Mouse (Mus musculus) brain, embryonic 14.5 days (tissue): ENCODE data around the gene Rundc3a. TPM values are rescaled to one million over a fixed set of nuclear protein-coding genes. Genes with fewer than 3 reads are reported as not detected.
A peak's percentile ranks its signal among the peaks of the same experiment; 100 is the strongest.

ENCODE experiments used
- DNase-seq: peaks from one replicate; pipeline ENCODE4 v3.0.0-alpha.2; 2011; ENCODE audit warnings: low read depth
- CTCF ChIP-seq: fragments of 200-500 bp; IDR thresholded peaks from 2 replicates; pipeline ENCODE4 v1.5.1; 2012; ENCODE audit warnings: inconsistent platforms, mild to moderate bottlenecking, moderate library complexity, borderline replicate concordance; ENCODE audit not compliant: insufficient read depth, insufficient read length; ENCODE audit errors: extremely low read depth
- POLR2A ChIP-seq: fragments of 200-500 bp; IDR thresholded peaks from 2 replicates; pipeline ENCODE4 v1.6.1; 2012; ENCODE audit warnings: mild to moderate bottlenecking, inconsistent platforms, borderline replicate concordance; ENCODE audit not compliant: poor library complexity, insufficient read depth, insufficient read length, severe bottlenecking; ENCODE audit errors: extremely low read depth
- polyA plus RNA-seq: library from polyadenylated mRNA; depleted of rRNA; stranded (reverse); fragments of >200 nt; gene quantifications from 2 replicates; pipeline ENCODE4 v1.2.3, GENCODE M21; 2012

Gene Rundc3a
- polyA plus RNA-seq, 1 experiment, result 292 TPM

- TF ChIP-seq POLR2A (no peak), CTCF (no peak)
- DNase-seq, result no peak
Observed at GRCm38 (mm10) chr11:102392441-102393237, 564 bp upstream of the Rundc3a start.

- no peak for TF ChIP-seq CTCF
- no peak for TF ChIP-seq POLR2A
Observed at GRCm38 (mm10) chr11:102393719-102394420, 667 bp downstream of the Rundc3a start.

GRCm38 (mm10) chr11:102394421-102395124, 1.4 kb downstream of the Rundc3a start:
- no peak for TF ChIP-seq CTCF
- TF ChIP-seq POLR2A, result no peak

More at GRCm38 (mm10) chr11:102393719-102394420, 667 bp downstream of the Rundc3a start:
- peak; percentile 87 for DNase-seq

GRCm38 (mm10) chr11:102395250-102395649, 2.0 kb downstream of the Rundc3a start:
- DNase-seq, result peak; percentile 79
- TF ChIP-seq CTCF (no peak), POLR2A (no peak)

More at GRCm38 (mm10) chr11:102394421-102395124, 1.4 kb downstream of the Rundc3a start:
- DNase-seq, result no peak

- no peak for DNase-seq
- TF ChIP-seq POLR2A, result no peak
- TF ChIP-seq CTCF, result no peak
Observed at GRCm38 (mm10) chr11:102396263-102396662, 3.1 kb downstream of the Rundc3a start.

GRCm38 (mm10) chr11:102396671-102397141, 3.5 kb downstream of the Rundc3a start:
- no peak for DNase-seq

DNA sequence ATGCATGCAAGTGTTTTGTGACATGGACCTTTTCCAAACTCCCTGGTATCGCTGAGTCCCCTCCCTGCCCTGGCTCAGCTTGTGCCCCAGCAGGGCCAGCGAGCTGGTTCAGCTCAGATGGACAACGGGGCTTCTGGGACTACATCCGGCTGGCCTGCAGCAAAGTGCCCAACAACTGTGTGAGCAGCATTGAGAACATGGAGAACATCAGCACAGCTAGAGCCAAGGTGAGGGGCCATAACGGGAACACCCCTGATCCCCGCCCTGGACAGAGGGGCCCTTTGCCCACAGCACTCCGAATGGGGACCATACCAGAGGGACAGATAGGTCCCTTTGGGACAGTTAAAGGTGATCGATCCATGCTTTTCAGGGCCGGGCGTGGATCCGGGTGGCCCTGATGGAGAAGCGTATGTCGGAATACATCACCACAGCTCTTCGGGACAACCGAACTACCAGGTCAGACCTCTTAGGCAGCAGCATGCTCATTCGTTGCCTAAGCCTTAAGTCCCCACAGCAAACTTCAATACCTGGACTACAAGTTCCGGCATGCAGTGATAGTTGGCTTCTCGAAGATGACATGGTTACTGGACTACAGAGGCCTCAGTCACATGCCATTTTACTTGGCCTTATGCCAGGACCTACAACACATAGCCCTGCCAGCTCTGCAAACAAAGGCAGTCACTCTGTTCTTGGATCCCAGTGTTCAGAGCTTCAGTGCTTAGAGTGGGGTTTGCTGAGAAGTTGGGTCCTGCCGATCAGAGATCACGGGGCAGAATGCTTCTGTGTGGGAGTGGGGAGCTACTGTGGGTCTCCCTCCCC, 5.0 kb downstream of the Rundc3a start:
- TF ChIP-seq CTCF (no peak), POLR2A (no peak)
- DNase-seq, result peak; percentile 76

More at GRCm38 (mm10) chr11:102396671-102397141, 3.5 kb downstream of the Rundc3a start:
- no peak for TF ChIP-seq POLR2A
- TF ChIP-seq CTCF, result no peak

- TF ChIP-seq CTCF, result no peak
- TF ChIP-seq POLR2A, result no peak
- no peak for DNase-seq
Observed at GRCm38 (mm10) chr11:102399107-102399506, 5.9 kb downstream of the Rundc3a start.

DNA sequence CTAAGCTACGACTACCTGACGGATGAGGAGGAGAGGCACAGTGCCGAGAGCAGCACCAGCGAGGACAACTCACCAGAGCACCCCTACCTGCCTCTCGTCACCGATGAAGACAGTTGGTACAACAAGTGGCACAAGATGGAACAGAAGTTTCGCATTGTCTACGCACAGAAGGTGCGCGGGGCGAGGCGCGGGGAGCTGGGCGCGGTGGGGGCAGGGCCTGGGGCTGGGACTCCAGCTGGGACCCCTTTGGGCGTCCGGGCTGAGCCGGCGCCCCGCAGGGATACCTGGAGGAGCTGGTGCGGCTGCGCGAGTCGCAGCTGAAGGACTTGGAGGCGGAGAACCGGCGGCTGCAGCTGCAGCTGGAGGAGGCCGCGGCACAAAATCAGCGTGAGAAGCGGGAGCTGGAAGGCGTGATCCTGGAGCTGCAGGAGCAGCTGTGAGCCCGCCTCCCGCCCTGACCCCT, 6.4 kb downstream of the Rundc3a start:
- TF ChIP-seq CTCF (no peak), POLR2A (no peak)
- peak; percentile 56 for DNase-seq

DNA sequence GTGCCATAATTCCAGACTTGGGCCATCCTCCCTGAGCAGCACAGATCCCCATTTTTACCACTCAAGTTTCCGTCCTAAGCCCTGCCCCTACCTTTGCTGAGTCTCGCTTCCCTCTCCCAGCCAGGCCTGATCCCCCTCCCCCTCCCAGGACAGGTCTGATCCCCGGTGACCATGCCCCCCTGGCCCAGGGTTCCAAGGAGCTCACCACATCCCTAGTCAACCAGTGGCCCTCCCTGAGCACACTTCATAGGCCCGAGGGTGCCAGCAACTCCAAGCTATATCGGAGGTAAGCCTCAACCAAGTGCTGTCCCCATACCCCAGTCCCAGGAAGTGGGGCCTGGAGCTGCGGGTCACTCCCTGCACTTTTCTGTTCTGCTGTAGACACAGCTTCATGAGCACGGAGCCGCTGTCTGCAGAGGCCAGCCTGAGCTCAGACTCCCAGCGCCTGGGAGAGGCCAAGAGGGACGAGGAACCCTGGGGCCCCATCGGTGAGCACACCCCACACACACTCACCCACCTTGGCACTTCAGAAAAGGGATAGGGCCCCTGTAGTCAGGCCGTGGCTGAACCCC, 7.4 kb downstream of the Rundc3a start:
- no peak for DNase-seq
- TF ChIP-seq CTCF (no peak), POLR2A (no peak)
